Mouse (Mus musculus) CH12.LX (cell line): ENCODE measurements at regions not wholly inside any gene's neighbourhood (a gene's known extent, or its start where the extent isn't known, plus 50 kb on each side); places are given as distances from the start of the nearest gene placed in this dataset.

Experiments
- DNase-seq: peaks from one replicate; pipeline ENCODE4 v3.0.0-alpha.2; 2013; ENCODE audit errors: extremely low read depth
- H3K27ac ChIP-seq: 2 replicates; pipeline ENCODE4 v1.5.1; 2012; ENCODE audit warnings: low read depth, mild to moderate bottlenecking, control low read depth, moderate library complexity; ENCODE audit not compliant: insufficient read depth
- H3K27me3 ChIP-seq: replicated peaks from 2 replicates; pipeline ENCODE3; 2012; ENCODE audit warnings: inconsistent platforms
- H3K36me3 ChIP-seq, 2 experiments: replicated peaks in 1 of 2; 2 replicates each; pipeline versions ENCODE3 to v1.6.1; 2012; ENCODE audit warnings: inconsistent platforms in 1 of 2, low read length in 1 of 2, mild to moderate bottlenecking in 1 of 2, mixed read lengths in 1 of 2, moderate library complexity in 1 of 2; ENCODE audit not compliant: control insufficient read depth in 1 of 2, insufficient read depth in 1 of 2
- H3K4me1 ChIP-seq, 2 experiments: 2 replicates each; pipeline ENCODE4 v1.6.1; 2012; ENCODE audit warnings: inconsistent platforms in 1 of 2, moderate library complexity in 1 of 2; ENCODE audit not compliant: insufficient read depth in 2 of 2, control insufficient read depth in 1 of 2
- H3K4me2 ChIP-seq: 2 replicates; pipeline ENCODE4 v1.6.1; 2012; ENCODE audit warnings: low read depth, mild to moderate bottlenecking, control low read depth; ENCODE audit not compliant: poor library complexity, insufficient read depth, severe bottlenecking
- H3K4me3 ChIP-seq, 3 experiments: fragments of 150-350 bp in 1 of 3; sonication (generic) in 1 of 3; replicated peaks in 1 of 3; 2 replicates each; pipeline versions ENCODE3 to v1.5.1; 2011 to 2012; ENCODE audit warnings: low read depth in 2 of 3, low read length in 2 of 3, mild to moderate bottlenecking in 2 of 3, moderate library complexity in 2 of 3, control low read depth in 1 of 3, improper control_type of control experiment in 1 of 3, inconsistent platforms in 1 of 3, mixed read lengths in 1 of 3; ENCODE audit not compliant: poor library complexity in 1 of 3
- H3K79me2 ChIP-seq: replicated peaks from 2 replicates; pipeline ENCODE4 v1.6.1; 2012; ENCODE audit warnings: mild to moderate bottlenecking, moderate library complexity; ENCODE audit not compliant: control insufficient read depth, poor library complexity, insufficient read depth, severe bottlenecking; ENCODE audit errors: extremely low read depth
- H3K9ac ChIP-seq: 2 replicates; pipeline ENCODE4 v1.6.1; 2012; ENCODE audit warnings: low read depth, mild to moderate bottlenecking, control low read depth, moderate library complexity; ENCODE audit not compliant: insufficient read depth
- H3K9me3 ChIP-seq: replicated peaks from 2 replicates; pipeline ENCODE3; 2012; ENCODE audit warnings: low read length, inconsistent platforms, mixed read lengths
- CHD1 ChIP-seq: IDR thresholded peaks from 2 replicates; pipeline ENCODE4 v1.6.1; 2012; ENCODE audit warnings: low read depth, low read length, improper control_type of control experiment, inconsistent platforms
- CTCF ChIP-seq, 2 experiments: IDR thresholded peaks in 1 of 2; conservative IDR thresholded peaks in 1 of 2; 2 replicates each; pipeline ENCODE4 v1.5.1; 2011 to 2012; ENCODE audit warnings: low read depth in 2 of 2, low read length in 2 of 2, improper control_type of control experiment in 1 of 2, inconsistent platforms in 1 of 2, mild to moderate bottlenecking in 1 of 2, moderate library complexity in 1 of 2
- E2F4 ChIP-seq: IDR thresholded peaks from 2 replicates; pipeline ENCODE4 v1.6.1; 2011; ENCODE audit warnings: low read depth, low read length, improper control_type of control experiment; ENCODE audit not compliant: insufficient replicate concordance
- ELF1 ChIP-seq: IDR thresholded peaks from 2 replicates; pipeline ENCODE4 v1.6.1; 2014; ENCODE audit warnings: low read depth, mild to moderate bottlenecking, inconsistent platforms, low read length, improper control_type of control experiment
- EP300 ChIP-seq: IDR thresholded peaks from 2 replicates; pipeline ENCODE4 v1.6.1; 2011; ENCODE audit warnings: low read length, improper control_type of control experiment
- ETS1 ChIP-seq: conservative IDR thresholded peaks from 2 replicates; pipeline ENCODE4 v1.6.1; 2012; ENCODE audit warnings: low read depth, mild to moderate bottlenecking, inconsistent platforms, low read length, improper control_type of control experiment, moderate library complexity
- JUN ChIP-seq: IDR thresholded peaks from 2 replicates; pipeline ENCODE4 v1.6.1; 2011; ENCODE audit warnings: low read depth, mild to moderate bottlenecking, low read length, improper control_type of control experiment, moderate library complexity; ENCODE audit not compliant: insufficient read depth
- JUND ChIP-seq: conservative IDR thresholded peaks from 2 replicates; pipeline ENCODE4 v1.6.1; 2011; ENCODE audit warnings: low read depth, low read length, improper control_type of control experiment
- MAFK ChIP-seq: IDR thresholded peaks from 2 replicates; pipeline ENCODE4 v1.6.1; 2011; ENCODE audit warnings: low read length, improper control_type of control experiment; ENCODE audit not compliant: insufficient replicate concordance
- MAZ ChIP-seq: IDR thresholded peaks from 2 replicates; pipeline ENCODE4 v1.6.1; 2012; ENCODE audit warnings: low read depth, mild to moderate bottlenecking, inconsistent platforms, low read length, improper control_type of control experiment, moderate library complexity
- MEF2A ChIP-seq: IDR thresholded peaks from 2 replicates; pipeline ENCODE4 v1.6.1; 2014; ENCODE audit warnings: low read depth, mild to moderate bottlenecking, inconsistent platforms, low read length, improper control_type of control experiment, borderline replicate concordance
- MXI1 ChIP-seq: IDR thresholded peaks from 2 replicates; pipeline ENCODE4 v1.6.1; 2011; ENCODE audit warnings: mild to moderate bottlenecking, low read depth, low read length, improper control_type of control experiment
- NRF1 ChIP-seq: IDR thresholded peaks from 2 replicates; pipeline ENCODE4 v1.6.1; 2014; ENCODE audit warnings: low read depth, mild to moderate bottlenecking, inconsistent platforms, low read length, improper control_type of control experiment, moderate library complexity
- POLR2AphosphoS2 ChIP-seq: IDR thresholded peaks from 2 replicates; pipeline ENCODE4 v1.6.1; 2011; ENCODE audit warnings: low read depth, low read length, improper control_type of control experiment
- RAD21 ChIP-seq: IDR thresholded peaks from 2 replicates; pipeline ENCODE4 v1.6.1; 2011; ENCODE audit warnings: low read depth, mild to moderate bottlenecking, low read length, improper control_type of control experiment, moderate library complexity
- RCOR1 ChIP-seq: conservative IDR thresholded peaks from 2 replicates; pipeline ENCODE4 v1.6.1; 2012; ENCODE audit warnings: low read depth, mild to moderate bottlenecking, inconsistent platforms, low read length, improper control_type of control experiment
- SIN3A ChIP-seq: IDR thresholded peaks from 2 replicates; pipeline ENCODE4 v1.6.1; 2012; ENCODE audit warnings: low read length, improper control_type of control experiment, inconsistent platforms
- SMC3 ChIP-seq: IDR thresholded peaks from 2 replicates; pipeline ENCODE4 v1.6.1; 2011; ENCODE audit warnings: low read depth, low read length, improper control_type of control experiment
- TBP ChIP-seq: conservative IDR thresholded peaks from 2 replicates; pipeline ENCODE4 v1.6.1; 2011; ENCODE audit warnings: low read depth, low read length, improper control_type of control experiment
- USF2 ChIP-seq: conservative IDR thresholded peaks from 2 replicates; pipeline ENCODE4 v1.6.1; 2011; ENCODE audit warnings: low read depth, low read length, improper control_type of control experiment
- ZC3H11A ChIP-seq: IDR thresholded peaks from 2 replicates; pipeline ENCODE4 v1.6.1; 2012; ENCODE audit warnings: low read depth, mild to moderate bottlenecking, inconsistent platforms, low read length, improper control_type of control experiment
- ZKSCAN1 ChIP-seq: IDR thresholded peaks from 2 replicates; pipeline ENCODE4 v1.6.1; 2012; ENCODE audit warnings: low read depth, inconsistent platforms, low read length, improper control_type of control experiment, borderline replicate concordance
- dilution Hi-C: fragments of 300-500 bp; cut with MboI; formaldehyde crosslinking; loops from 2 replicates; pipeline ENCODE4 v1.14.3; 2020; ENCODE audit warnings: low sequenced_read_pairs; ENCODE audit not compliant: extremely low pct_unique_long_range_greater_than_20kb, extremely low pct_ligation_motif_present
- in situ Hi-C: fragments of 300-500 bp; cut with MboI; formaldehyde crosslinking; loops from 3 replicates; pipeline ENCODE4 v1.14.3; 2019; ENCODE audit warnings: low sequenced_read_pairs, low pct_ligation_motif_present, low pct_unique_long_range_greater_than_20kb, mixed read lengths

DNA sequence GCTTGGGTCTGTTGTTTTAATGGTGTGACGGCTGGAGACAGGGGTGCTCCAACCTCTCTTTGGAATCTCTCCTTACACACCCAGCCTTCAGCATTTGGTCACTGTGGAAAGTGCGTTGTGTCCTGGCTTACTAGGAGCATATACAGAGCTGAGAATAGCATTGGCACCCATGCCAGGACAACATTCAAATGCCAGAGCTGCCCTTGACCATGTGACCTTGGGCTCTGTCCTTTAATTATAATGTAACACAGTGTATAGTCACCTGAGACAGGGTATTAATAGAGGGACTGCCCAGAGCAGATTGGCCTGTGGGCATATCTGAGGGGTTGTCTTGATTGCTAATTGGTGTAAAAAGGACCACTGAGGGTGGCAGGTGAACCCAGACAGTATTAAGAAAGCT, 60.7 kb upstream of the Gm11733 start:
- Histone ChIP-seq H3K9ac (no peak overlapping the region), H3K27me3 (no peaks in the 10 kb centered on the region), H3K4me2 (no peak overlapping the region), H3K4me3 (no peak overlapping the region), H3K4me1 (peaks cover 19 to 38% of the 10 kb centered on the region in 2 experiments), H3K27ac (no peak overlapping the region), H3K9me3 (peaks cover 5% of the 10 kb centered on the region), H3K79me2 (no peaks in the 10 kb centered on the region), H3K36me3 (no peaks in the 10 kb centered on the region)
- dilution Hi-C loops = no loop called here
- DNase-seq = no peak
- no peak for TF ChIP-seq SIN3A
- no peak for TF ChIP-seq MXI1
- no peak for TF ChIP-seq CTCF (conservative IDR thresholded peaks at IDR 0.05 in 1 of 2, IDR thresholded peaks at IDR 0.05 in 1 of 2; ENCODE audit: low read depth in 2 of 2, low read length in 2 of 2)
- no peak for TF ChIP-seq RCOR1
- no peak for TF ChIP-seq SMC3
- TF ChIP-seq ZKSCAN1 = no peak
- TF ChIP-seq CHD1 = no peak
- in situ Hi-C loops = no loop called here

DNA sequence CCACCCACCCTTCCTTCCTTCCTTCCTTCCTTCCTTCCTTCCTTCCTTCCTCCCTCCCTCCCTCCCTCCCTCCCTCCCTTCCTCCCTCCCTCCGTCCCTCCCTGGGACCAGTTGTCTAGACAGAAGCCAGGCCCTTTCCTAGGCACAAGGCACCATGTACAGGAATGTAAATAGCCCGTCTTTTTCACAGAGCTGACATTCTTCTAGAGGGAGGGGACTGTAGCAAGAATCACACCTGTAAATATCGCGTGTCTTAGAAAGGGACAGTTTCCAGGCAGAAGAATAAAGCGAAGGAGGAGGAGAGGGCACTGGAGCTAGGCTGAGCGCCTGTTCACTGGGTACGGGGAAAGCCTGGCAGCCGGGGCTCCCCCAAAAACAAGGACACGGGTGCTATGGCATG, 58.7 kb upstream of the Gm11733 start:
- no peak overlapping the region for H3K4me2 ChIP-seq
- in situ Hi-C loops = loop anchor here (5.0 kb wide), 1 partner anchor 52 kb away; no protein-coding TSS in a partner anchor
- dilution Hi-C loops = no loop called here
- H3K27me3 ChIP-seq = no peaks in the 10 kb centered on the region
- TF ChIP-seq RAD21 (no peak), MAFK (no peak), NRF1 (no peak), ELF1 (no peak), SMC3 (no peak), ETS1 (no peak), ZC3H11A (no peak), TBP (no peak), MEF2A (no peak), ZKSCAN1 (no peak), USF2 (no peak), POLR2AphosphoS2 (no peak), MXI1 (no peak), MAZ (no peak), JUND (no peak), EP300 (no peak), E2F4 (no peak), JUN (no peak), CTCF (conservative IDR thresholded peaks at IDR 0.05 in 1 of 2, IDR thresholded peaks at IDR 0.05 in 1 of 2; ENCODE audit: low read depth in 2 of 2, low read length in 2 of 2) (no peak)
- DNase-seq = no peak
- H3K27ac ChIP-seq = no peak overlapping the region
- peaks cover 5% of the 10 kb centered on the region for H3K9me3 ChIP-seq
- H3K36me3 ChIP-seq = no peaks in the 10 kb centered on the region
- no peaks in the 10 kb centered on the region for H3K79me2 ChIP-seq
- no peak overlapping the region for H3K9ac ChIP-seq
- peaks cover 24 to 58% of the 10 kb centered on the region in 2 experiments for H3K4me1 ChIP-seq
- H3K4me3 ChIP-seq = no peak overlapping the region
